Mouse (Mus musculus) left cerebral cortex, adult 18-20 months (tissue): ENCODE measurements around the gene Ccr1l1. TPM values are rescaled to one million over a fixed set of nuclear protein-coding genes. Genes with fewer than 3 reads are reported as not detected.

Experiments
- DNase-seq, 2 experiments: peaks; one replicate each; pipeline ENCODE4 v3.0.0; 2021 to 2022; ENCODE audit warnings: low spot score in 2 of 2, mixed read lengths in 1 of 2
- total RNA-seq, 2 experiments: library from RNA; stranded (reverse); gene quantifications; 2 replicates each; pipeline ENCODE4 v1.2.3; 2021

Ccr1l1 gene
- total RNA-seq, 2 experiments from 2014 or later: not detected

GRCm38 (mm10) chr9:123960161-123960560 is 18.0 kb downstream of the Ccr1l1 start:
- DNase-seq: no peak

DNA sequence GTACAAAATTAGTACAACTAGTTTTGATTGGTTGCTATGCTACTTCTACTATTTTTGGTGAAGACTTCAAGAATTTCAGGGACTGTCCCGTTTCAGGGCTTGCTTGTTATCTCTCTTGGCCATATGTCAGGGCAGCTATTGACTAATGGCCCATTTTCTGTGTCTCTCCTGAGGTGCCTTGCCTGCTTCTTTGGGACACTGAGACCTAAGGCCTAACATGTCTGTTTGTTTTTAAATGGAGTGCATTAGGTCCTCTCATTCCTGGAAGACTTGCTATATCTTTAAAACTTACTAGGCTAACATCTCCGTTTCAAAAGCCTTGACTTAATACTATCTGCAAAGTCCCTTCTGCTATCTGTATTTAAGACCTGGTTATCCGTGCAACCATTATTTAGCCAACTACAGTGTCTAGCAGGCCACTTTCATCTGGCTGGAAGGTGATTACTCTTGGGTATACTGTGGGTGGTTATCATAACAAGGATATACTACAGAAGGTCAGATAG is 20.2 kb downstream of the Ccr1l1 start:
- DNase-seq: no peak

GRCm38 (mm10) chr9:123956892-123957291 is 21.3 kb downstream of the Ccr1l1 start:
- no peak for DNase-seq

DNA sequence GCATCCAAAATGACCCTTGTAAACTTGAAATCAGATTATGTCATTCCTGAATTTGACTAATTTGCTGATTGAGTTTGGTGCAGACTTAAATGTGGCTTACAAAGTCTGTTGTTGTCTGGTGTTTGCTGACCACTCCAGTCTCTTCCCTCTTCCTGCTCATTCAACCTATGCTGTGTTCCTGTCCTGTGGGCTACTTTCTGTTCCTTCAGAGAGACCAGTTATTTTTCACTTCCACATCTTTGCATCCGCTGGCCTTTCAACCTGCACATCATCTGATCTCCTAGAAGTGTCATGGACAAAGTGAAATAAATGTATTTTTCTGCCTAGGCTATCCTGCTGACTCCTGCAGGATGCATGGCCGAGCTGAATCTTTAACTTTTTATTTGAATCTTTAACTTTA is 24.7 kb downstream of the Ccr1l1 start:
- no peak for DNase-seq

GRCm38 (mm10) chr9:123951176-123951575 is 27.0 kb downstream of the Ccr1l1 start:
- no peak for DNase-seq

GRCm38 (mm10) chr9:123949432-123949831 is 28.8 kb downstream of the Ccr1l1 start:
- no peak for DNase-seq

DNA sequence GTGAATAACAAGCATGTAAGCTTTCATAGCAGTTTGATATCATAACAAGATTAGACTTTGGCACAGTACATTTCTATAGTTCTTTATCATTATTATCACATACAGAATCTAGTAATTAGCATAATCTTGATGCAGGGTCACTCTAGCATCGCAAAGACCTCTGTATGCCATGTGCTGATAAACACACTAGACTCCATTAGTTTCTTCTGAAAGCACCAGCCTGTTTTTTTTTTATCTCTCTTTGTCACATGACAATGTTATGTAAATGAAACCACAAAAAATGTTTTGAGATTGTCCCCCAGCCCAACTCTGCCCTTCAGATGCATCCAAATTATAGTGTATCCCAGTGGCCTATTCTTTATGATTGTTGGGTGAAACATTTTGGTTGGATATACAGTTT is 30.4 kb downstream of the Ccr1l1 start:
- DNase-seq: no peak

DNA sequence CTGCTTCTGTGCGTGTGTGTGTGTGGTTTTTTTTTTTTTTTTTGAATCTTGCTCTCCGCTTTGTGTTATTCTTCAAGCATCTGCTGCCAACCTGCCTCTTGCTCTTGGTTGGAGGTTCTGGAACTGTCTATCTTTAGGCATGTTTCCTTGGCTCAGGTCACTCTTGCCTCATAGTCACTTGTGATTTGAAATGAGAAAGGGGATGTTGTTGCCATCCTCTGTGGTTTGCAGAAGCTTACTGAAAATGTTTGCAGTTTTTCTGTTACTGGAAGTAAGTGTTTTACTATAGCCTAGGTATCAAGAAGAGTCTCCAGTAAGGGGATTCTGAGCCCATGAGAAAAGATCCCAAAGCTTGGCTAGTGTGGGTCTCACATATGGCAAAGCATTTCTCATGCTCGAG is 36.2 kb downstream of the Ccr1l1 start:
- no peak for DNase-seq

GRCm38 (mm10) chr9:123941316-123941715 is 36.9 kb downstream of the Ccr1l1 start:
- DNase-seq: no peak

DNA sequence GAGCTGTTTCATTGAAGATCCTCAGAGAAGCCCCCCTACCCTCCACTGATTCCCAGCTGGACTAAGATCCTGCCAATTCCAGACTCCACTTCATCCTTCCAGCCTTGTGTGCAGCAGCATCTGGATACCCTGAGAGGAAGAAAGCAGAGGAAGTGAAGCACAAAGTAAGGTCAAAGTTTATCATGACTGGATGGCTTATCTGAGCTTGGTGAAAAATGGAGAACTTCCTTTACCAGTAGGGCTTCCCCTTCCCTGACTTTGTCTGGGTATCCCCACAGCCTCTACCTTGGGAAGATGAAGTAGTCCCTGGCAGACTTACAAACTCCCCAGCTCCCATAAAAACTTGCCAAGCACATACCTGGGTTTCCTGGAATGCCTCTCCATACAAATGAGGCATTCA is 37.6 kb downstream of the Ccr1l1 start:
- DNase-seq: no peak

GRCm38 (mm10) chr9:123940168-123940567 is 38.0 kb downstream of the Ccr1l1 start:
- DNase-seq: no peak

DNA sequence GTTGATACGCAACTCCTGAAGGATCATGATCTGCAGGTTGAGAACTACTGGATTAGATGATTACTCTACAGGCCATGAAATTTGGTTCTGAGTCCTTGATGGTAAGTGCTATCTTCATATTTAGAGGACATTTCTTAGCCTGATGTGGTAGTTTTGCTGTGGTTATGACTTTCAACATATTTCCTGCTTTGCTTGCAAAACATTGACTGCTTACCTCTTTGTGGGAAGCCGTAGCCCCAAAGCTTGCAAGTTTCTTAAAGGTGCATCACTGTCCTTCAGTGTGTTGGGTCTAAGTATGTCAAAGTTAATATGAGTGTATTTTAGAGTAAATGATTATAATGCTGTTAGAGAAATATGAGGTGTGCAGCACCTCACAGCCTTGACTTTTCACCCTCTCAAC is 40.2 kb downstream of the Ccr1l1 start:
- DNase-seq: no peak

DNA sequence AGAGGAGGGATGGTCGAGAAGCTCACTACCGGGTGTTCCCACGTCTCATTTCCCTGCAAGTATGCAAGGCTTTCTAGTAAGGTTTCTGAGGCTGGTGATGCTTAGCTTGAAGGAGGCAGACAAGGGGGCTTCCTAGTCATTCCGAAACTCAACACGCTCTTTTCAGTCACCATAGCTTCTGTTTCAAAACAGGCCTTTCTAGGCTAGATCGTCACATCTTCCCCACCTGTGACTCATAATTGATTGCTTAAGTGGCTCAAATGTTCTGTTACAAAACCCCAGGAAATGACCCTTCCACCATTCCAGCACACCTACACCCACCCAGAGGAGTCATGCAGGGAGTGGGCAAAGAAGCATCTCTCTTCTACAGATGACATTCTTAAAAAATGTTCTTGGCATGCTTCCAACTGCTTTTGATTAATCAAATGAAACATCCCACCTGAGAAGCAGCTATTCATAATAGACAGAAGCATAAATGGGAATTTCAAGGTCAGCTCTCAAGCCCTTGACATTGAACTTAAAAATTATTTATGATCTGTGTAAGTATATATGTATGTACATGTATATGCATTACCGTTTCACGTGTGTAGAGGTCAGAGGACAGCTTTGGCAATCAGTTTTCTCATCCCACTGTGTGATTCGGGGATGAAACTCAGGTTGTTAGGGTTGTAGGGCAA is 41.5 kb downstream of the Ccr1l1 start:
- no peak for DNase-seq

- DNase-seq: no peak
Measured at GRCm38 (mm10) chr9:123935776-123936175, 42.4 kb downstream of the Ccr1l1 start.

- DNase-seq: no peak
Measured at GRCm38 (mm10) chr9:123935346-123935745, 42.9 kb downstream of the Ccr1l1 start.

- DNase-seq: no peak
Measured at GRCm38 (mm10) chr9:123933716-123934445, 44.3 kb downstream of the Ccr1l1 start.

GRCm38 (mm10) chr9:123932911-123933675 is 45.1 kb downstream of the Ccr1l1 start:
- no peak for DNase-seq

DNA sequence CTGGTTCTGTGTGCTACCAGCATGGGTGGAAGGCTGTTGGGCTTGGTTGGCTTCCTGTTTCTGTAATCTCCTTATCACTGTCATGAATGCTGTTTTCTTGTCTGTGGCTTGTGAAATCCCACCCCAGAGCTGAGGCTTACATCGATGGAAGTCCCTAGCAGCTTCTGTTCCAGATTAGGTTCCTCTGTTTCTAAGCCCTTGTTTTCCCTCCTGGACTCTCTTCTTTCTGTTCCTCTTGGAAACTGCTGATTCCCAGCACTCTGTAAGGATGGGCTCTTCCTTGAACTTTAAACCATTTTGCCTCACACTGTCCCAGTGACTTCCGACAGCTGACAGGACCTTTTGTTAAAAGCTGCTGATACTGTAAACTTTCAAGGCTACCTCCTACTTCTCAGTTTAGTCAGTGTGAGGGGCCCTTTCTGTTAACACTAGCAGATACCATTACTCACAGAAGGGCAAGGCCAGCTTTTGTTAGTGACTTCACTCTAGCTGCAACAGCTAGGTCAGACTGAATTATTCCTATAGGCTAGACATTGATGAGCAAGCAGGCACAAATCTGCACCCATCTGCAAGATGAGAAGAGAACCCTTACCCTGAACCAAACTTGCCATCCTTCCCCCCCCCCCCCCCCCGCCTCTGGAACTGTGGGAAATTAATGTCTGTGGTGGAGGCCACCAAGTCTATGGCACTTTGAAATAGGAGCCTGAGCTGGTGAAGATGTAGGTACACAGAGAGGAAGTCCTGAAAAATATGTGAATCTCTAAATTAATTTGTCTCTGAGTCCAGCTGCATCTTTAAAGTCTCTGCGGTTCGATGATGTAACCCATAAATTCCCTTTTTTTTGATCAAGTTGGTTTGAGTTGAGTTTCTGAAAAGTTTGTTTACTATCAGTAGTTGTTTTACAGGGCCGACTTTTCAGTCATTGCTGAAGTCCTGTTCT is 46.2 kb downstream of the Ccr1l1 start:
- no peak for DNase-seq

- DNase-seq: no peak
Measured at GRCm38 (mm10) chr9:123930926-123931325, 47.3 kb downstream of the Ccr1l1 start.

DNA sequence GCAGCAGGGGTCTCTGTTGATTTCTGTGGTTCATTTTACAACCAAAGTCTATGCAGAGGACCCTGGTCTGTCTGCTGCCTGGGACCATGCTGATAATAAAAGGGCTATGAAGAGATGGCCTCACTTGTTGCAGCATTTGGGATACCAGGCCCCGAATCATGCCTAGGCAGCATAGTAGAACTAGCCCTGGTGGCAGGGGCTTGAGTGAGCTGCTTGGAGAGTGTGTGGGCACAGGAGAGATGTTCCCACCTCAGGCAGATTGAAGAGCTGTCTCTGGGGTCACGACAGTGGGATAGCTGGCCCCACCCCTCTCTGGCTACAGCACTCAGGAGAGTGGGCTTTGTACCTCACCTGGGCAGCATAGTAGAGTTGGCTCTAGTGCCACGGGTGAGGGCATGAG is 47.7 kb downstream of the Ccr1l1 start:
- no peak for DNase-seq

DNA sequence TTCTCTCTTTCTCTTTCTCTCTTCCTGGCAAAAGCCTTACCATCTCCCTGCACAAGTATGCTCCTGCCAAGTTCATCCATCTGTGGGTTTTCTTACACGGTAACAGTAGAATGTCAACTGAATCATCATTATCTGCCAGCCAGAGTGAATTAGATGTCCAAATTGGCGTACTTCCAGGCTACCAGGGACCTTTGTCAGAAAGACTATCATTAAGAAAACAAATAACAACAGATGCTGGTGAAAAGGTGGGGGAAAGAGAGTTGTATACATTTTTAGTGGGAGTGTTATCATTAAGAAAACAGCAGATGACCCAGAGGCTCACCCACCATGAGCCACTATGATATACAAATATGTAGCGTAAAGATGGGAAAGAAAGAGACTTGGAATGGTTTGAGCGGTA is 48.3 kb downstream of the Ccr1l1 start:
- DNase-seq: no peak
